Mouse (Mus musculus): ENCODE data around the gene Gan.

DNA sequence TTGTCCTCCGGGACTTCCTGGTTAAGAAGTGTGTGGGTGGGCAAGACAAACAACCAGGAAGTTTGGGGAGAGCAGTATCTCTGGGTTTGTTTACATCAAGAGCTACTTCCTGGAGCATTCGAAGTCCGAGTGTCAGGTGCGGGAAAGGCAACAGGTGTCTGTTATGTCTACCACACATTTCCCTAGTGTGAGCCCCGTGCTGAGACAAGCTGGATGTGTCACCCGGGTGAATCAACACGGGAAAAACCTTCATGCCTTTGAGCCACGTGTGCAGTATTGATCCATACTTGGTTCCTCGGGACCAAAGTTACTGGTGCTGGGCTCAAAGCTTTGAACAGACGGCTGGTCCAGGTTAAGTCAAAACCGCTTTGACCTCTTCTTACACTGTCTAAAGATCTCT is 20.6 kb upstream of the Gan start:
- TF ChIP-seq POLR2AphosphoS5 (IDR thresholded peaks at IDR 0.05; ENCODE audit: insufficient replicate concordance, low read depth, low read length) (no peak), GATA1 (IDR thresholded peaks at IDR 0.05; ENCODE audit: borderline replicate concordance, low read length) (no peak), CTCF (IDR thresholded peaks at IDR 0.05; ENCODE audit: low read depth, low read length) (no peak), TAL1 (conservative IDR thresholded peaks at IDR 0.05; ENCODE audit: low read depth, low read length) (no peak)

Data from G1E (cell line).